Mouse (Mus musculus): ENCODE results near the gene Rhov.
A peak's percentile ranks its signal among the peaks of the same experiment; 100 is the strongest.

Gene Rhov

DNA sequence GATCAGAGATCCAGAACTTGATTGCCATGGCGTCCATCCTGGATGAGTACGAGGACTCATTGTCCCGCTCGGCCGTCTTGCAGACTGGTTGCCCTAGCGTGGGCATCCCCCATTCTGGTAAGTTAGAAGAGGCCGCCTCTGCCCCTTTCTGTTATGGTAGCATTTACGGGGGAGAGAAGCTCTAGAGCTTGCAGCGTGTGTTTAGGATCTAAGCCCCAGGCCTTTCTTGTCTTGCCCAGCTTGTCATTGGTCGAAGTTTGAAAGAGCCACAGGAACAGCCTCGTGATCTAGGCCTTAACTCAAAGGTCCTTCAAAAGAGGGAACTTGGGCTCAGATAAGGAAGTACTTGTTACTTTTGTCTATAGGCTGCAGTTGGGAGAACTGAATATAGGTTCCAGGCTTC, 17.9 kb upstream of the Rhov start:
- DNase-seq (ENCODE audit: low spot score in 2 of 2) = peak in 1 of 2 experiments; percentile 29

DNA sequence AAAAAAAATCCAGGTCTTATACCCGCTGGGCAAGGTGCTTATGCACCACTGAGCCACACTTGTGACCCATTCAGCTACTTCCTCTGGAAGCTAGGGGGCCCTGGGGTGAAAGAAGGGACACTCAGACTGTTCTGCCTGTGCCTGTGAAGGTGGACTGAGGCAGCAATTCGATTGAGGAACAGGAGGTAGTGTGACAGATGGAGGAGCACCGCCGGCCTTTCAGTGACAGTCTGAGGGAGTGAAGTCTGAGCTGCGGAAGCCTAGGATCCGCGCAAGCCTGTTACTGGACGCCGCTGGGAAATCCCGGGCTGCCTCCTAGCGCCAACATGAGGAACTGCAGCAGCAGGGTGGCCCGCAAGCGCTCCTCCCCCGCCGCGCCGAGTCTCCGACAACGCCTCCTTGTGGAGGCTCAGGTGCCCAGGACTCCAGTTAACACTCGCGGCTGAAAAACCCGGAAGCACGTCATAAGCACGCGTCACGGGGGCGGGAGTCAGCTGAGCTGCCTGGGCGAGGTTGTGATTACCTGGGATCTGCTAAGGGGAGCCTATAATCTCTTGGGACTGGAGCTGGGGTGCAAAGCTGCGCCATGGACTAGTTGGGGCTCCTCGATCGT, 17.3 kb upstream of the Rhov start, which contains the start of gene Vps18:
Gene Vps18, plus strand, starts transcription at position 471 of the 613 bp plus-strand sequence.
- DNase-seq (ENCODE audit: low spot score in 2 of 2) = peak; percentile 99 to 100

DNA sequence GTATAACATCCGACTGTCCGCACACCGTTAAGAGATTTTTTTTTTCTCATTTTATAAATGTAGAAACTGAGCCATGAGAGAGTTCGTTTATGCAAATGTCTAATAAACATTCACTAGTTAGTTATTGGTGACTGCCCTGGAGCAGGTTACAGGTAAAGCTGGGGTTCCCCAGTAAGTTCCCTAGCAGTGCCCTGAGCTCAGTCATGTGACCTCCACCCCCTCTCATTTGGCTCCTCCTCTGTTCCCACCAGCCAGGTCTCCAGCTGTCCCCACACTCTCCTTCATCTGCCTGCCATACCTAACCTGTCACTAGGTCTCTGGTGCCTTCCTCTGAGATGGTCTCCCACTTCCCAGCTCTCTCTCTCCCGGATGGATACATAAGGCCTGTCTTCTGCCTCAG, 16.3 kb upstream of the Rhov start:
- no peak for DNase-seq (ENCODE audit: low spot score in 2 of 2)

DNA sequence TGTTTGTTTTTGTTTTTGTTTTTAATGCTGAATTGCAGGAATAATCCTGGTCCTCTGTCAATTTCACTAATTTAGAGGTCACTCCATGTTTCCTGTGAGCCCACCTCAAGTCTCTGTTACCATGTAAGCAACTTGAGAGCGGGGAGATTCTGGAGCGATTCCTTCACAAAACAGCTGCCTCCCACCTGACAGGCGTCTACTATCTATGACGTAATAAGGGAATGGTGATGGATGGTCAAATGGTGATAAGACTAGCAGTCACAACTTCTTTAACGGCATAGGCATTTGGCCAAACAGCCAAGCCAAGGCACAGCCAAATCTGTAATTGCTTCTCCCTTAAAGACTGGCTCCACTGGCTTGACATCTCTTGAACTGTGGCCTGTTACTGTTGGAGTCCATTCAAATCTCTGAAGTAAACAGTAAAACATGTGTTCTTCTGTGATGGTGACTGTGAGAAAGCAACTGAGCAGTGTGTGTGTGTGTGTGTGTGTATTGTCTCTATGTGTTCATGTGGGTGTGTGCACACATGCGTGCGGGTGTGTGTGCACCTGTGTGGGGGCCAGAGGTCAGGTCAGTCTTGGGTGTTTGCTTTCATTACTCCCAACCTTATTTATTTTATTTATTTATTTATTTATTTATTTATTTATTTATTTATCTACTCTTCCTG, 11.0 kb upstream of the Rhov start:
- no peak for DNase-seq (ENCODE audit: low spot score in 2 of 2)

DNA sequence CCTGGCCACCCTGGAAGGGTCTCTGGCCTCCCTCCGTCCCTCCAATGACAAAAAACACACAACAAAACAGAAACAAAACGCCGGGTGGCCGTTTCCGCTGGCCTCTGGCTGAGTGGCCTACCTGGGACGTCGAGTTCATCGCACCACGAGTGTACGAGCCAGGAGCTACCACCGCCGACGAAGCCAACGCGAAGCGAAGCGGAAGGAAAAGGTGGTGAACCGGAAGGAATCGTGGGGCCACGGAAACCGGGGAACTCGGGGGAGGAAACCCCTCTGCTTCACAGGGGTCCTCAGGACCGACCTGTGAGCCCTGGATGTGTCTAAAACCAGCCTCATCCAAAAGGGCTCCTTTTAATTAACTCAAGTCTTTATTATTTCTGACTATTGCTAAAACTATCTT, 6.7 kb upstream of the Rhov start:
- no peak for DNase-seq (ENCODE audit: low spot score in 2 of 2)

DNA sequence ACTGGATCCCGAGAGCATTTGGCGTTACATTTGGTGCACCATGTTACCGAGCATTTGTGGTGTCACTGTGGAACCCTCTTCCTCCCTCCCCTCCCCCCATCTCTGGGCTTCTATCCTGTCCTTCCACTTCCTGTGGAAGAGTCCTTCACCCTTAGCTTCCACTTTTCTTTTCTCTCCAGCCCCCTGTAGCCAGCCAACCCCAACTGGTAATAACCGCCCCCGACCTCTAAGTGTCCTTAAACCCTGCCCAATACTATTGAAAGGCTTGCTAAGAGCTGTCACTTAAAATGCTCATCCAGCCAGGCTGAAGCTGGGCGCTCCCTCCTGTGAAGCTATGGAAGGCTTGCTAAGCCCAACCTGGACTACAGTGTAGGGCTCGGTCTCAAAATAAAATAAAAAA, 5.9 kb upstream of the Rhov start:
- no peak for DNase-seq (ENCODE audit: low spot score in 2 of 2)

DNA sequence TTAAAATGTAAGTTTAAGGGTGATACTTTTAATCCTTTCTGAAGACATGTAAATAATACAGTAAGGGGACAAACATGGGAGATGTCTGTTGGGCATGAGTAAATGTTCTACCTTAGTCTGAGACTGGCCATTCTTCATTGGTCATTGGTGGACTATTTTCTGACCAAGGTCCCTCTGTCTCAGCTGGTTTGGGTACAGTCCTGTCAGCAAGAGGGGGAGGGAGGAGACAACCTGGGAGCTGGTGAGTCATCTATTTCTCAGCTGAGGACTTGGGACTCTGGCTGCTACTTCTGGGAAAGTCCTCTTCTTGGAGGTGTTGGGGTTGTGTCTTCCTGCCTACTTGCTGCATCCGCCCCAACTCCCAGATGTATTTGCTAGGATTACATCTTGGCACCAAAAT, 3.1 kb upstream of the Rhov start:
- DNase-seq (ENCODE audit: low spot score in 2 of 2) = no peak

DNA sequence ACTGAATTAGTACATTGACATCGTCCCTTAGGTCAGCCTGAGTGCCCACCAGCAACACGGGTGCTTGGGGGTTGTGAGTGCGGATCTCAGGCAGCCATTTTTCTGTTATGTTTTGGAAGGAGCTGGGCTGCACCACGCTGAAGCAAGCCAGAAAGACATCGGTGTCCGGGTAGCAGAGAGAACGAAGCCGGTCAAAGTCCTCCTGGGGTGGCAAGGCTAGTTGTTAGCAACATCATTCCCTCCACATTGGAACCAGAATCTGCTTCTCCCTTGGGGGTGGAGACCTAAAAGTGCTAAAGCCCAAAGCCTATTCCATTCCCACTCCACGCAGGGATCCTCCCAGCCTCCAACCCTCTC, 808 bp downstream of the Rhov start:
- DNase-seq (ENCODE audit: low spot score in 2 of 2) = no peak

DNA sequence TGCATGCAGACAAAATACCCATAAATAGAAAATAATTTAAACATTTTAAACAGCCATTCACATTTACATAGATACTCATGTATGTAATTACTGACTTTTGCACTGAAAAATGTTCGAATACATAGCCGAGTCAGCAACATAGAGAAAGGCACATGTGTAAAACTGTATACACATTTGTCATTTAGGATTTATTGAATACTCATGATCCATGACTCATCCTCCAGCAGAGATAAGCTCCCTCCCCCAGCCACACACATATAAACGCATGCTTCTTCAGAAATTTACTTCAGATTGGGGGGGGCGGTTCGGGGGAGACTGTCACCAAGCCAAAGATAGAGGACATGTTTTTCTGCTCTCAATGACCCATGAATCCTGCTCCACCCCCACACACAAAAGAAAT, 7.3 kb downstream of the Rhov start:
- DNase-seq (ENCODE audit: low spot score in 2 of 2) = no peak

DNA sequence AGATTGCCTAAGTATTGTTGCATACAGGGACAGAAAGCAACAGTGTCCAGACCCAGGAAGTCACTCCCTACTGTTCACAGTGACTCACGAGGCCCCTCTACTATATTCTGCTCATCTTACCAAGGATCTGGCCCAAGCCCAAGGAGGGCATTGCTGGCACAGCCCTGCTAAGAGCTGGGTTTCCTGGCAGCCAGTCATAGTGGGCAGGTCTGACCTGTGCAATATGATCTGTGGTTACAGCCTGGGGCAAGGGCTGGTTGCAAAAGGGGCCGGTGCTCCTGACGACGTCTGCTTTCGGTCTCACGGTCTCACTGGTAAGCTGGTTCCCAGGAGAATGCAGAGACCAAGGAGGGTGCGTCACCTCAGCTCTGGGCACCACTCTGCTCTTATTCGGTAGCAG, 8.1 kb downstream of the Rhov start:
- DNase-seq (ENCODE audit: low spot score in 2 of 2) = no peak

DNA sequence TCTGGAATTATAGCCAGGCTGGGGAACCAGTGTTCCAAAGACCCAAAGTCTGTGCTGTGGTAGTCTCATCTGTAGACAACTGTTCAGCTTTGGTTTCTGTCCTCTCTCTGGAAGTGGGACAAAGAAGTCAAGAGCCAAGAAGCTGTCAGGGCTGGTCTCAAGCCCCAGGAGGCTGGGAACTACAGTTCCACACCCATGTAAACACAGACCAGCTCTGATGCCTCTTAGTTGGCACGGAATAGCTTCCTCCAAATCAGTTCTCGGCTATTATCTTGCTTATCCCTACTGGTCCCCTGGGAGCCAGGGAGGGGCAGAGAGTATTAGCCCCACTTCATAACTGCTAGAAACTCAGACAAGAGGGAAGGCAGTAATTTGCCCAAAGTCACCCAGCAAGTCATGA, 9.7 kb downstream of the Rhov start:
- no peak for DNase-seq (ENCODE audit: low spot score in 2 of 2)

DNA sequence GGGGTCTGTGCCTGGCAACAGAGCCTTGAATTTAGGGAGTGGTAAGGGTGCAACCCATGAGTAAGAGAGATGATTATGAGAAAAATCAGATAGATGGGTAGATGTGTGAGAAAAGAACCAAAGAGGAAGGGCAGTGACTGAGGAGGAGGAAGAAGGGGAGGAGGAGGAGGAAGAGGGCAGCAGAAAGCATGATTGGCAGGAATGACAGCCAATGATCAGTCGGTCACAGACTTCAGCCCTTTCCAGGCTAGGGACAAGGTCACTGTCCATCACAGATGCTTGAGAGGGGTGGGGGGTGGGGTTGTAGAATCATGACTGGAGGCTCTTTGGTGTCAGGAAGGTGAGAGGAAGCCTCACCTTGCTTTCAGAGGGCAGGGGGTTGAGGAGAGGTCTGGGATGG, 10.6 kb downstream of the Rhov start:
- no peak for DNase-seq (ENCODE audit: low spot score in 2 of 2)

DNA sequence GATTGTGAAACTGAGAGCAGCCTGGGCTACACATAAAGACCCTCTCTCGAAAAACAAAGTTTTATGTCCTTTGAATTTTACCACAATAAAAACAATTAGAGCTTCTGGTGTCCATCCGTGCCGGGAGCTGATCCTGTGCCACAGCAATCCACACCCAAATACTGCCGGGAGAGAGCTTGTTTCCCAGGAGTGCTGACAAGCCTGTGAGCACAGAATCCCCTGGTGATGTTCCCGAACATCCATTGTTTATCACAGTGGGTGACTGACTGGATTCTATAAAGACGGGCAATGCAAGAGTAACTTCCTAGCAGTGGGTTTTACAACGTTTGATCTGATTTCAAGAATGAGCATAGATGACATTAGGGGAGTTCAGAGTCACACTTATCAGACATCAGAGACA, 16.1 kb downstream of the Rhov start:
- DNase-seq (ENCODE audit: low spot score in 2 of 2) = no peak

DNA sequence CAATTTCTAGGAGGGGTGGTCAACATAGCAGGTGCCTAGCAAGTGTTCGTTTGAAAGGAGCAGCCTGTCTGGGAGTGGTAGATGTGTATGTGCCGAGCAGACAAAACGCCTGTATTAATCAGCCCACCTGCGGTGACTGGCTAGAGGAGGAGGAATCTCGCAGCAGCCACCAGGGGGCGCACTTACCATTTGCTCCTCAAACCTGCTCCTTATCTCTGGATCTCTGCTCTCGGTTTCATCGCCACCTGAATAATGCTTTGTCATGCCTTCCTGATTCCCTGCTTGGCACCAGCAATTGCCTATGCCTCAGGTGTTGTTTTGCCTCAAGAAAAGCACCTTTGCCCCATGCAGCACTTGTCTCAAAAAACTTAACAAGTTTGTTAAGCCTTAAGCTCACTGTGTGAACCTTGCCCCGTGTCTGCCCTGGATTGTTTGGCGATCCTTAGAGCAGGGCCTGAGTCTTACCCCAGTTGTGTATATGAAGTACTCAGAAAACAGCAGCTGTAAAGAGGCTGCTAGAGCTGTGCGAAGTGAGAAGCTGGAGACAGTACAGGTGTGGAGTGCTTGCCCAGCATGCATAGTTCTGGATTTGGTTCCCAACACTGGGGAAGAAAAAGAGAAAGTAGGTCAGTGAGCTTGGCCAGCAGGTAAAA, 20.1 kb downstream of the Rhov start:
- peak; percentile 72 to 83 for DNase-seq (ENCODE audit: low spot score in 2 of 2)

DNA sequence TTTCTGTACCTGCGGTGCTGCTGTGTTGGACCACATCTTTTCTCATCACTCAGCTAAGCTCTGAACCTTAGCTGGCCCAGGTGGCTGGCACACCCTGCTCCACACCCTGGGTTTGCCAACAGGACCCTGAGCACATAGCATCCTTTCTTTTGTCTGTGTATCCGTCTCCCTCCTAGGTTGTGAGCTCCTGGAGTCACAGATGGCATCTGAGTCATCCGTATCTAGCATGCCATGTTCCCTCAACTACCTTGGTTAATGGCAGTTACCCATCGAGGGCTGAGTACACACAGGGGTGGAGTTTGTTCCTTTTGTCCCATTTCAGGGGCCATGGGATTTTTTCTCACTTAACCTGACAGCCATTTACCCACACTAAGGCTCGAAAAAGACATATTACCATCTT, 20.7 kb downstream of the Rhov start:
- no peak for DNase-seq (ENCODE audit: low spot score in 2 of 2)

DNA sequence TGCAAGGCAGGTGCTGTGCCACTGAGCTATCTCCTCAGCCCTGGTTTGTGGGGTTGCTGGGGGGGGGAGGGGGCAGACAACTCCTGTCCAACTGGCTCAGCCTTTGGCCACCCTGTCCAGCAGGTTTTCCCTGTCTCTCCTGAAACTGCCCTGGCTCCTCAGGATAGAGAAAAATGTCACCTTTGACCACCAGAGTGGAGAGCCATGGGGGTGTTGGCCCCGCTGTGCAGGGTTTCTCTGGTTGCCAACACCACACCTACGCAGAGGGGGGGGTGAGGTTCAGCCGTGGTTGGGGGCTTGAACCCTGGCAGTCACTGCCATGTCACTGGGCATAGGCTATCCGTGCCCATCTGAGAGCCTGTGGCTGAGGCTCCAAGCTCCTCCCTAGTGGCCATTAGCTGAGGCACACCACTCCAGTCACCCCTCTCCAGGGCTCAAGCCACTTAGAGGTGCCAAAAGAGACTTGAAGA, 21.4 kb downstream of the Rhov start:
- no peak for DNase-seq (ENCODE audit: low spot score in 2 of 2)

DNA sequence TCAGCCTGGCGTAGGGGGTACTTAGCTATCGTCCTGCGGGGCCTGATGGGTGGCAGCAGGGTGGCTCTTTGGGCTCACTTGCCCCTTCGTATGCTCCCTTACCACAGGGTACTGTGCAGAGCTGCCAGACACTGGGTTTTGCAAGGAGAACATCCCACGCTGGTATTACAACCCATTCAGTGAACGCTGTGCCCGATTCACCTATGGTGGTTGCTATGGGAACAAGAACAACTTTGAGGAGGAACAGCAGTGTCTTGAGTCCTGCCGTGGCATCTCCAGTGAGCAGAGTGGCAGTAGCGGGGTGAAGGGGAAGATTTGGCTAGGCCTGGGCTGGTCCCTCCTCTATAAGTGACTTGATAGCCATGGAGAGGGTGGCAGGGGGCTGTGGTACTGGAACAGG, 23.2 kb downstream of the Rhov start:
- DNase-seq (ENCODE audit: low spot score in 2 of 2) = no peak

DNA sequence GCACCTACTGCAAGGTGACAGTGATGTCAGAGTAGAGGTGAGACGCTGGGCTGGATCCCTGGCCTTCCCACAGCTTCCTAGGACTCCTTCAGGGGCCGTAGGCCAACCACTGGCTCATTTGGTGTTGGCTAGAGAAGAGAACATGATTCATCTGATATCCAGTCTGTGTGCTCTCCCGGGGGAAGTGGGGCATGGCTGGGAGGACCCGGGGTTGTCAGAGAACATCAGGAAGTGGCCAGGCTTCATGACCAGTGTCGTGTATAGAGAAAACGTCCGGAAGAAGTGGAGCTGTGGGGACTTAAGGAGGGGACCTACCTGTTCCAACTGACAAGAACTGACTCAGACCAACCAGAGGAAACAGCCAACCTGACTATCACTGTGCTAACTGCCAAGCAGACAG, 25.8 kb downstream of the Rhov start:
- DNase-seq (ENCODE audit: low spot score in 2 of 2) = no peak

DNA sequence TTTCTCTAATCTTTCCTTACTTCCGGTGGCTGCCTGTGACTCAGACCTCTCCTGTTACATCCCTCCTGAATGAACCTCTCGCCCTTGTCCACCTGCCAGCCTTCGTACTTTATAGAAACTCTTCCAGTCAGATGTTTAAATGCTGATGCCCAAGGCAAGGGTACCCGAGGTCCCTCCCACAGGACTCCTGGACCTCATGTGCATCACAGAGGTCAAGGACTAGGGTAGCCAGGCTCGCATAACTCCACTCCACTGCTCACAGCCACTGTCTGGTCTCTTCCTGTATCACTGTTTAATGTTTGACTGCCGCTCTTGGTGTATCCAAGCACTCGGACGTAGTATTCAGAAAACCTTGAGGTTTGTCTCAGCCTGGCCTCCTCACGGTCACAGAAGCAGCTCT, 28.5 kb downstream of the Rhov start:
- DNase-seq (ENCODE audit: low spot score in 2 of 2) = no peak

DNA sequence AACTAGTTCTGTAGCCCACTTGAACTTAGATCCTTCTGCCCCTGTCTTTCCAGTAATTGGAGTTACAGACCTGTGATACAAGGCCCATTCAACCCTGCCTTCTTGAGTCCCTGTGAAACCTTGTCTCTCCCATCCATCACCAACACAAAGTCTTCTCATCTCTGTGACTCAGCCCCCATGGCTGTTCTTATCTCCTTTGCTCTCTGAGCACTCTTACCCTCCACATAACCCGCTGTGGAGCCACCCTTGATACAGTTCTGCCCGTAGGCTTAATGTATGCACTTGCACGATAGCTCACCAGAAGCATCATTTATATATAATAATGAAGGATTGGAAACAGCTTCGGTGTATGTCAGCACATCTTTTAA, 30.3 kb downstream of the Rhov start:
- DNase-seq (ENCODE audit: low spot score in 2 of 2) = no peak

DNA sequence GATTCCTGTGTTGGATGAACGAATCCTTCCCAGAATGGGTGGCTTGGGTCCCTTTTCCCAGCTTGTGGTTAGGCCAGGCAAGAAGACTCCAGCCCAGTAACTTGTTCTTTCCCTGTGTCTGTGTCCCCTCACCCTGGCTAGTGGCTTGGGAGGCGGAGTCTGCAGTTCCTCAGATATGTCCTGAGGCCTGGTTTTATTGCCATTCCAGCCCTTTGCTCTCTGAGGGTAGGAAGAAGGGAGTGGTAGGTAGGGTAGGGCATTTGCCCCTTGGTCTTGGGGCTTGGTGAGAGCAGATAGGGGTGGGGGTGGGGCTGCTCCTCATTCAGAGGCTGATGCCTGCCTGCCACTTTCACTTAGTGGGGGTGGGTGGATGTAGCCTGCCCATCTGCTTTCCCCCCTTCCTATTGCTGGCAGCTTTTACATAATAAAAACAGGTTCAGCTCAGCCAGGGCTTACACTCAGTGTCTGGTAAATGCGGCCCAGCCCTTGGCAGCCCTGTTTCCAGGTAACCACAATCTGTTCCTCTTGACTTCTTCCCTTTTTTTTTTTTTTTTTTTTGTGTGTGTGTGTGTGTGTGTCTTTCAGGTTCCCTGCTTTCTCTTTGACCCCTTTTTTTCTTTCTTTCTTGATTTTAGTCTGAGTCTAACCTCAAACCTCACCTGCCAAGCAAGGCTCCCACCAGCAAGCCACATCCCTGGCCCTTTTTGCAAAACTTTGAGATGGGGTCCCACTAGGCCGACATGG, 30.8 kb downstream of the Rhov start:
- DNase-seq (ENCODE audit: low spot score in 2 of 2) = no peak

DNA sequence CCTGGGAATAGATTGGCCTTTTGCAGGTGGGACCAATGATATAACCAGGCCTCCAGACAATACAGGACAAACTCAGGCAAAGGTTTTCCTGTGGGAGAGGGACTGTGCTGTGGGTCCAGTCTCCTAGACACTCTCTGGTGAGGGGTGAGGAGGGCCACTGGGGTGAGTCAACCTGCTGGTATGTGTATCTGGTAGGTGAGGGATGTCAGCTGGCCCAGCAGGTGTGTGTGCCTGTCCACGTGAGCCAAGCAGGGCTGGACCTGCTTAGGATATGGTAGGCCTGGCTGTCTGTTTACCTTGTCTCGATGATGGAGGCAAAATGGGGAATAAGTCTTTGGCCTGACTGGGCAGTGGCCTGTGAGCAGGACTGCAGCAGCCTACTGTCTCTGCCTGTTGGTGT, 32.4 kb downstream of the Rhov start:
- DNase-seq (ENCODE audit: low spot score in 2 of 2) = no peak

DNA sequence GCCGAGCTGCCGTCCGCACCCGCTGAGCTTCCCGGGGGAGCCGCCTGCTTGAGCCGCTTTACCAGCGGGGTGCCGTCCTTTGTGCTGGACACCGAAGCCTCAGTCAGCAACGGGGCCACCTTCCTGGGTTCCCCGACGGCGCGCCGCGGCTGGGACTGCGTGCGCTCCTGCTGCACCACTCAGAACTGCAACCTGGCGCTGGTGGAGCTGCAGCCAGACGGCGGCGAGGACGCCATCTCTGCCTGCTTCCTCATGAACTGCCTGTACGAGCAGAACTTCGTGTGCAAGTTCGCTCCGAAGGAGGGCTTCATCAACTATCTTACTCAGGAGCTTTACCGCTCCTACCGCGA, 33.2 kb downstream of the Rhov start:
- no peak for DNase-seq (ENCODE audit: low spot score in 2 of 2)
